Comparison of ENCODE assay signal across 23 mouse cellular contexts in the genomic region with DNA sequence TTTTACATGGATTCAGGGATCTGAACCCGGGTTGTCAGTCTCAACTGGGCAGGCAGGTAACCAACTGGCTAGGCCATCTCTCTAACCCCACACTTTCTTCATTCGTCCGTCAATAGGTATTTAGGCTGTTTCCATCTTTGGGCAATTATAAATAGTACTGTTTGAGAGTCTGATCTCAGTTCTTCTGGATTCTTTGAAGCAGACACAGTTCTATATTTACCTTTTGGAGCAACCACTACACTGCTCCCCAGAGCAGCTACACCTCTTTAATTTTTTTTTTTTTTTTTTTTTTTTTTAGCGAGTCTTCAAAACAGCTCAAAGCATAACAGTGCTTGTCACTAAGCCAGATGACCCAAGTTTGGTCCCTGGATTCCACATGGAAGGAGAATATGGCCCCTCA. TPM values are rescaled to one million over a fixed set of nuclear protein-coding genes. Genes with fewer than 3 reads are reported as not detected.
A peak's percentile ranks its signal among the peaks of the same experiment; 100 is the strongest.
DNase-seq lines count a peak whose midpoint lies in the region; ATAC-seq and TF ChIP-seq lines count a peak whose summit lies in the region.
"Had no signal": no experiment of that assay in that cellular context is flagged by ENCODE, and none has a peak within 500 bp of the region (broad histone marks: within the 10 kb centered on the region; RNA-seq: fewer than 3 reads in every experiment).

No protein-coding gene starts in this region.

- H3K79me2 ChIP-seq in heart, adult 2 months (replicated peaks; ENCODE audit: control insufficient read depth, insufficient read depth, low read length): no peaks in the 10 kb centered on the region

- H3K27ac ChIP-seq in left cerebral cortex, adult 2 months: peak overlapping the region; percentile 44; the same call in 1 of the 2 replicates
- H3K27ac ChIP-seq in ES-E14 (ENCODE audit: insufficient read depth, low read depth, low read length, poor library complexity, severe bottlenecking): no peak overlapping the region
- no peak overlapping the region for H3K27ac ChIP-seq in heart, adult 2 months

- DNase-seq in frontal cortex, adult 2 months (ENCODE audit: extremely low spot score in 1 of 2, low spot score in 1 of 2): no peak
- no peak for DNase-seq in left cerebral cortex, adult 2 months (ENCODE audit: extremely low spot score in 1 of 2, low spot score in 2 of 2)
- no peak for DNase-seq in left cerebral cortex, postnatal 36 days (ENCODE audit: low spot score in 2 of 2)
- DNase-seq in ES-E14 (ENCODE audit: low read depth, low spot score): no peak
- DNase-seq in heart, adult 2 months: no peak
- DNase-seq: adrenal gland, adult 2 months; adrenal gland, adult 8-10 months; adrenal gland, postnatal 10 days; adrenal gland, postnatal 14 days; adrenal gland, postnatal 25 days; adrenal gland, postnatal 36 days; B cell, adult 2 months; cerebellum, adult 11 months; cerebellum, adult 11-12 months; cerebellum, adult 18-20 months; cerebellum, adult 2 months had no signal

- TF ChIP-seq EP300 in heart, adult 2 months (IDR thresholded peaks at IDR 0.05; ENCODE audit: insufficient read depth, low read depth, low read length): no peak

- H3K4me3 ChIP-seq in left cerebral cortex, adult 2 months: no peak overlapping the region
- H3K4me3 ChIP-seq in ES-E14 (ENCODE audit: insufficient read depth in 1 of 2, low read depth in 1 of 2, low read length in 2 of 2, poor library complexity in 1 of 2, severe bottlenecking in 1 of 2): no peak overlapping the region
- no peak overlapping the region for H3K4me3 ChIP-seq in heart, adult 2 months

- no peaks in the 10 kb centered on the region for H3K27me3 ChIP-seq in heart, adult 2 months (ENCODE audit: control insufficient read depth, insufficient read depth, low read length)
- H3K27me3 ChIP-seq: CH12.LX, Patski had no signal

- no peak for TF ChIP-seq POLR2A in heart, adult 2 months (IDR thresholded peaks at IDR 0.05; ENCODE audit: insufficient read depth, low read depth, low read length)

- intact Hi-C loops in left cerebral cortex, adult 2 months (cut with DNase I): no loop called here
- intact Hi-C loops in left cerebral cortex, postnatal 36 days (cut with DNase I): no loop called here
- intact Hi-C loops in heart, adult 2 months (cut with DNase I): no loop called here

- H3K4me1 ChIP-seq in ES-E14 (ENCODE audit: control insufficient read depth in 2 of 2, insufficient read depth in 2 of 2, low read length in 2 of 2, poor library complexity in 1 of 2): no peaks in the 10 kb centered on the region
- no peaks in the 10 kb centered on the region for H3K4me1 ChIP-seq in heart, adult 2 months (ENCODE audit: control insufficient read depth, insufficient read depth, low read length)

- in situ Hi-C loops in ES-E14 (cut with MboI; ENCODE audit: low sequenced_read_pairs in 2 of 2, unreplicated experiment in 2 of 2): no loop called here

- TF ChIP-seq CTCF in left cerebral cortex, adult 2 months (IDR thresholded peaks at IDR 0.05): no peak
- TF ChIP-seq CTCF in heart, adult 2 months (IDR thresholded peaks at IDR 0.05): no peak

- ATAC-seq in frontal cortex, adult (ENCODE audit: low TSS enrichment): peak; percentile 62; the same call in 1 of the 2 replicates
- ATAC-seq: activated CD4-positive, CD25-positive, alpha-beta regulatory T cell, adult 4 months; CD4-positive, CD25-positive, alpha-beta regulatory T cell, adult 4 months; Patski had no signal

- no peaks in the 10 kb centered on the region for H3K36me3 ChIP-seq in ES-E14 (ENCODE audit: control insufficient read depth, insufficient read depth, low read length, poor library complexity, severe bottlenecking)
- no peaks in the 10 kb centered on the region for H3K36me3 ChIP-seq in heart, adult 2 months (ENCODE audit: control insufficient read depth, insufficient read depth, low read length)
- H3K36me3 ChIP-seq: G1E had no signal

- WGBS in heart, adult 2 months: 69% methylated on average over 4 of the region's 4 CpGs

- H3K9ac ChIP-seq in ES-E14 (ENCODE audit: insufficient read depth, low read depth, low read length, poor library complexity, severe bottlenecking): no peak overlapping the region
- H3K9ac ChIP-seq in heart, adult 2 months (ENCODE audit: low read depth, low read length): no peak overlapping the region

- H3K9me3 ChIP-seq in ES-E14 (ENCODE audit: control insufficient read depth, insufficient read depth, low read depth, low read length): no peaks in the 10 kb centered on the region
- H3K9me3 ChIP-seq: G1E had no signal

TF ChIP-seq in ES-E14, 5 proteins besides CTCF, POLR2A, EP300 and RAD21:
- TF ChIP-seq MAFK (IDR thresholded peaks at IDR 0.05; ENCODE audit: insufficient read depth, low read depth, low read length) (no peak), ZNF384 (IDR thresholded peaks at IDR 0.05; ENCODE audit: low read depth, low read length) (peak; percentile 69; the same call in 1 of the 2 replicates)

RNA-seq across cellular contexts. Expression of a gene that starts 8.1 kb away (rescaled TPM):
- 135 and 145 TPM in 2 replicates for polyA plus RNA-seq in frontal cortex, adult 2 months (2012; rRNA removed)
- total RNA-seq in left cerebral cortex, adult 2 months (2021): 100 to 1,000 TPM; 164 to 185 TPM
- total RNA-seq in left cerebral cortex, postnatal 36 days (2021): 100 to 1,000 TPM; 159 to 176 TPM
- total RNA-seq in ES-E14 (2012; rRNA removed): 4.1 and 10.3 TPM in 2 replicates
- total RNA-seq in heart, adult 2 months (2021): 10 to 100 TPM in 1 of 2 experiments, 1 to 10 TPM in 1; 9.8 to 12.1 TPM
- 22.2 and 33.7 TPM in 2 replicates for polyA plus RNA-seq in heart, adult 2 months (2012; rRNA removed)

RNA-seq across cellular contexts. Expression of a gene that starts 20.1 kb away (rescaled TPM):
- 34.3 and 34.5 TPM in 2 replicates for polyA plus RNA-seq in frontal cortex, adult 2 months (2012; rRNA removed)
- 10 to 100 TPM; 17.9 to 21.1 TPM for total RNA-seq in left cerebral cortex, adult 2 months (2021)
- 10 to 100 TPM; 17.6 to 20.3 TPM for total RNA-seq in left cerebral cortex, postnatal 36 days (2021)
- 22.3 and 27.7 TPM in 2 replicates for total RNA-seq in ES-E14 (2012; rRNA removed)
- total RNA-seq in heart, adult 2 months (2021): 1 to 10 TPM; 3.6 to 3.9 TPM
- 7.8 and 10.3 TPM in 2 replicates for polyA plus RNA-seq in heart, adult 2 months (2012; rRNA removed)

RNA-seq across cellular contexts. Expression of a gene that starts 20.5 kb away (rescaled TPM):
- polyA plus RNA-seq in frontal cortex, adult 2 months (2012; rRNA removed): 46.4 and 65.4 TPM in 2 replicates
- 100 to 1,000 TPM; 100 to 106 TPM for total RNA-seq in left cerebral cortex, adult 2 months (2021)
- 100 to 1,000 TPM in 1 of 2 experiments, 10 to 100 TPM in 1; 85.8 to 109 TPM for total RNA-seq in left cerebral cortex, postnatal 36 days (2021)
- total RNA-seq in ES-E14 (2012; rRNA removed): 187 and 246 TPM in 2 replicates
- total RNA-seq in heart, adult 2 months (2021): 10 to 100 TPM; 49.7 to 63.7 TPM
- 25.9 and 29.1 TPM in 2 replicates for polyA plus RNA-seq in heart, adult 2 months (2012; rRNA removed)

RNA-seq across cellular contexts. Expression of a gene that starts 39.4 kb away (rescaled TPM):
- 10.7 and 11.1 TPM in 2 replicates for polyA plus RNA-seq in frontal cortex, adult 2 months (2012; rRNA removed)
- 10 to 100 TPM; 10.8 to 13.6 TPM for total RNA-seq in left cerebral cortex, adult 2 months (2021)
- total RNA-seq in left cerebral cortex, postnatal 36 days (2021): 10 to 100 TPM in 1 of 2 experiments, 1 to 10 TPM in 1; 9.6 to 15.9 TPM
- 0.22 TPM in 1 of 2 replicates, not detected in the other for total RNA-seq in ES-E14 (2012; rRNA removed)
- 10 to 100 TPM; 34.1 to 34.3 TPM for total RNA-seq in heart, adult 2 months (2021)
- 53.6 and 56.6 TPM in 2 replicates for polyA plus RNA-seq in heart, adult 2 months (2012; rRNA removed)
- total RNA-seq: MEL had no signal
- polyA plus RNA-seq: G1E had no signal

RNA-seq across cellular contexts. Expression of a gene that starts 43.7 kb away (rescaled TPM):
- 305 and 314 TPM in 2 replicates for polyA plus RNA-seq in frontal cortex, adult 2 months (2012; rRNA removed)
- total RNA-seq in left cerebral cortex, adult 2 months (2021): 100 to 1,000 TPM; 155 to 166 TPM
- total RNA-seq in left cerebral cortex, postnatal 36 days (2021): 100 to 1,000 TPM; 148 to 172 TPM
- 31.1 and 42.1 TPM in 2 replicates for total RNA-seq in ES-E14 (2012; rRNA removed)
- total RNA-seq in heart, adult 2 months (2021): 10 to 100 TPM; 45.9 to 53.1 TPM
- 111 and 120 TPM in 2 replicates for polyA plus RNA-seq in heart, adult 2 months (2012; rRNA removed)

Comparison
In these comparisons a context has a peak if more than half of its experiments do, and no peak if none do; other contexts are left out.
1. RNA of a gene that starts 8.1 kb away (total RNA-seq): 164 to 185 TPM in left cerebral cortex, adult 2 months and 159 to 176 TPM in left cerebral cortex, postnatal 36 days; 9.8 to 12.1 TPM in heart, adult 2 months and 4.1 to 10.3 TPM in ES-E14; every median in the first group is over 10 times any median in the second.